Mouse (Mus musculus): Measurements from ENCODE around the gene Ppp2r5c. TPM values are rescaled to one million over a fixed set of nuclear protein-coding genes. Genes with fewer than 3 reads are reported as not detected.

Ppp2r5c gene
- polyA plus RNA-seq, 1 experiment, result 24.4 TPM

DNA sequence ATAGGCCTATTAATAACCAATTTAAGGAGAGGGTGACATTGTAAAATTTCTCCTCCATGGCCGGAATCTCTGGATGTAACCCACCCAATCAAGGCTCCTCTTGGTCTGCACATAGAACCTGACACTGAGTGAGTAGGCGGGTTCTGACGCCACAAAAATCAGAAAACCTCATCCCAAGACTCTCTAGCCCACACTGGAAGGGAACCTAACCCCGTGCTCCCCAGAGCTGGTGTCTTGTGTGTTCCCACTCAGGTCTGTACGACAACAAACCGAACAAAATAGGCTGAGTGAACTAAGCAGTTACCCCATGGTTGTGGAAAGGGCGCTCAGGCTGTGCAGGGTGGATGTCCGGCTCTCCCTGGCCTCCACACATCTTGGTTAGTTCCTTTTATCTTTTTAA is 48.3 kb downstream of the Ppp2r5c start:
- peaks cover 94% of the 10 kb centered on the region for H3K4me1 ChIP-seq
- no peak overlapping the region for H3K4me3 ChIP-seq (replicated peaks)
- no peaks in the 10 kb centered on the region for H3K27me3 ChIP-seq (replicated peaks)
- TF ChIP-seq GATA1 (IDR thresholded peaks at IDR 0.05; ENCODE audit: borderline replicate concordance, low read length) (no peak), FLI1 (IDR thresholded peaks at IDR 0.05; ENCODE audit: low read length) (no peak)
- no peaks in the 10 kb centered on the region for H3K9me3 ChIP-seq
- H3K36me3 ChIP-seq (replicated peaks; ENCODE audit: low read length), result peaks cover 44% of the 10 kb centered on the region

DNA sequence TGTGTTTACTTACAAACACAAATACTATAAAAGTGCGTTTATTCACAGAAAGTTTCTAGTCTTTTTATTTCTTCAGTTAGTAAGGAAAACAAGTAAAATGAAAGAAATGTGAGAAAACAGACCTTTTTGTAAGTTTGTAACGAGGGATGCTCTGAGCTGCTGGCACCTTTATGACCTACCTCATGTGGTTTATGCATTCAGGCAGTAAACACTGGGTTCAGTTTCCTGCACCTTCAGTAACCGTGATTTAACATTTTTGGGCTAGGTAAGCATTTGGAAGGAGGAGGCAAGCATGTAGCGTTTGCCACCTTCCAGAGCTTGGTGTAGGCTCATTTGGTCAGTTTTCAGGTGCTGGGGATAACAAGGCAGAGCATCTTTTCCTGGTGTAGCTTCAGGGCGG is 49.1 kb downstream of the Ppp2r5c start:
- H3K9me3 ChIP-seq, result no peaks in the 10 kb centered on the region
- peaks cover 41% of the 10 kb centered on the region for H3K36me3 ChIP-seq (replicated peaks; ENCODE audit: low read length)
- no peaks in the 10 kb centered on the region for H3K27me3 ChIP-seq (replicated peaks)
- H3K4me3 ChIP-seq (replicated peaks), result no peak overlapping the region
- peaks cover 96% of the 10 kb centered on the region for H3K4me1 ChIP-seq
- TF ChIP-seq GATA1 (IDR thresholded peaks at IDR 0.05; ENCODE audit: borderline replicate concordance, low read length) (no peak), FLI1 (IDR thresholded peaks at IDR 0.05; ENCODE audit: low read length) (no peak)

DNA sequence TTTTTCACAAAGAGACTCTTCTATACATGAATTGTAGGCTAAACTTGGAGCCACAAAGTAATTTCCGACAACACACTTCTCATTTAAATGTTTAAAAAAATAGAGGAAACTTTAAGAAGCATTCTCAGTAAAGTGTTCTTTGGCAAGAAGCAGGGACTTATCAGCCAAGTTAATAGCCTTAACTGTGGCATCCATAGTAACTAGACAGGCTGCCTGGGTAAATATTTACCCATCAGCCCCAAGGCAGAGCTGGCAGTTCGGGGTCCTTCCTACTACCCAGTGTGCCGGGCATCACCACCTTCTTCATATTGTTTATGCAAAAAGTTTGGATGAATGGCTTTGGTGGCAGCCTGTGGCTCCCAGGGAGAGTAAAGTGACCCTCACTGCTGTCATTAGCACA is 50.1 kb downstream of the Ppp2r5c start:
- H3K4me1 ChIP-seq, result peaks cover 97% of the 10 kb centered on the region
- no peak for TF ChIP-seq FLI1 (IDR thresholded peaks at IDR 0.05; ENCODE audit: low read length)
- TF ChIP-seq GATA1 (IDR thresholded peaks at IDR 0.05; ENCODE audit: borderline replicate concordance, low read length), result no peak
- H3K4me3 ChIP-seq (replicated peaks), result no peak overlapping the region

DNA sequence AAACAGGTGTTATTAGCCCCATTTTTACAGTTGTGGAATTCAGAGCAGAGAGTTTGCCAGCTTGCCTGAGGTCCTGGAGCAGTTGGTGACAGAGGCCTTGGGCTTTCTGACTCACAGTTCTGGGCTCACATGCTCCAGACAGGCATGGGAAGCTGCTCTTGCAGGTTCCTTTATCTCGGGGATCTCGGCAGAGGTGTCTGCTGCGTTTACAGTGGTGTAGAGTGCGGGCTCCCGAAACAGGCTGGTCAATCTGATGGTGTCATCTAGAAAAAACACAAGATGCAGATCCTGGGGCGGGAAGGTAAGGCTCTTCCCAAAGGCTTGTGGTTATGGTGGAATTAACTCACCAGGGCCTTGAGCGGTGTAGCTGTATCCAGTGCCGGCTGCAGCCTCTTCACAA is 50.6 kb downstream of the Ppp2r5c start:
- TF ChIP-seq FLI1 (IDR thresholded peaks at IDR 0.05; ENCODE audit: low read length) (no peak), GATA1 (IDR thresholded peaks at IDR 0.05; ENCODE audit: borderline replicate concordance, low read length) (no peak)

More for the DNA sequence above, 50.1 kb downstream of the Ppp2r5c start:
- Histone ChIP-seq H3K36me3 (replicated peaks; ENCODE audit: low read length) (peaks cover 40% of the 10 kb centered on the region), H3K27me3 (replicated peaks) (no peaks in the 10 kb centered on the region), H3K9me3 (no peaks in the 10 kb centered on the region)

DNA sequence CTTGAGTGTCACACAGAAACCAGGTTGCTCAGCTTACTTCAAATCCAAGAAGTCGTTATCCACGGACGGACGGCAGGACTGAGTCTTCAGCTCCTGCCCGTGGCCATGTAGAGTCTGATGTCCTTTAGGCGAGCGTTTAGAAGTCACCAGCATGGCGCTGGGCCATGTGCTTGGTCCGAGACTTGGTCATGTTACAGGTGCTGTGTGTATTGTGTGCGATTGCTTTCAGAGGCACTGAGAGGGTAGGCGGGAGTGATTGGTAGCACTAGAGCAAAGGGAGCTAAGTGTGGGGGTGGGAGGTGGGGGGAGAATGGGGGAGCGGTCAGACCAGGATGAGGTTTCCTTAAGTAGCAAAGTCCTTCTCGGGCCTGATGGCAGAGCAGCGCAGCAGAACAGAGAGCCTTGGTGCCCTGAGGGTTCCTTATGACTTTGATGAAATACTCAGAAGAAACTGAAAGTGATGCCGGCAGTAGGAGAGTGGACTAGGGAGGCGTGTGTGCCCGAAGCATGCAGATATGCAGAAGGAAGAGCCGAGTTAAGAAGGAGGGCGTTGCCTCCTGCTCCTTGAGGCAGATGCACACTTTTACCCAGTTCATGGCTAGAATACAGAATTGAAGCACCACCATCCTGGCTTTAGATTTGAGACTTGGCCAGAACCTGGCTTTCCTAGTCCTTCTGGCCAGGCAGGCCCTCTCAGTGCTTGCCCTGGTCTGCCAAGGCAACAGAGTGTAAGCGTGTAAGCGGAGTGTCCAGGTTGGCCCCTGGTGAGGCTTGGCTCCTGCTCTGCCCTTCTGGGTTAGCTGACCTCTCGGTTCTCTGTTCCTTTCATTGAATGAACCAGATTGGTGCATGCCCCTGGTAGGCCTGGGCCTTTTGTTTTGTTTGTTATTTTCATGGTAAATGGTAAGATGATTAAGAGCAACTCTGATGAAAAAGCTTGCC is 51.6 kb downstream of the Ppp2r5c start:
- peaks cover 100% of the 10 kb centered on the region for H3K4me1 ChIP-seq
- H3K27me3 ChIP-seq (replicated peaks), result no peaks in the 10 kb centered on the region
- peak overlapping the region; percentile 90 for H3K4me3 ChIP-seq (replicated peaks)
- H3K36me3 ChIP-seq (replicated peaks; ENCODE audit: low read length), result peaks cover 40% of the 10 kb centered on the region
- TF ChIP-seq FLI1 (IDR thresholded peaks at IDR 0.05; ENCODE audit: low read length) (no peak), GATA1 (IDR thresholded peaks at IDR 0.05; ENCODE audit: borderline replicate concordance, low read length) (no peak)
- no peaks in the 10 kb centered on the region for H3K9me3 ChIP-seq

More for the DNA sequence above, 50.6 kb downstream of the Ppp2r5c start:
- Histone ChIP-seq H3K27me3 (replicated peaks) (no peaks in the 10 kb centered on the region), H3K4me1 (peaks cover 100% of the 10 kb centered on the region), H3K36me3 (replicated peaks; ENCODE audit: low read length) (peaks cover 40% of the 10 kb centered on the region), H3K4me3 (replicated peaks) (peak overlapping the region; percentile 90), H3K9me3 (no peaks in the 10 kb centered on the region)

DNA sequence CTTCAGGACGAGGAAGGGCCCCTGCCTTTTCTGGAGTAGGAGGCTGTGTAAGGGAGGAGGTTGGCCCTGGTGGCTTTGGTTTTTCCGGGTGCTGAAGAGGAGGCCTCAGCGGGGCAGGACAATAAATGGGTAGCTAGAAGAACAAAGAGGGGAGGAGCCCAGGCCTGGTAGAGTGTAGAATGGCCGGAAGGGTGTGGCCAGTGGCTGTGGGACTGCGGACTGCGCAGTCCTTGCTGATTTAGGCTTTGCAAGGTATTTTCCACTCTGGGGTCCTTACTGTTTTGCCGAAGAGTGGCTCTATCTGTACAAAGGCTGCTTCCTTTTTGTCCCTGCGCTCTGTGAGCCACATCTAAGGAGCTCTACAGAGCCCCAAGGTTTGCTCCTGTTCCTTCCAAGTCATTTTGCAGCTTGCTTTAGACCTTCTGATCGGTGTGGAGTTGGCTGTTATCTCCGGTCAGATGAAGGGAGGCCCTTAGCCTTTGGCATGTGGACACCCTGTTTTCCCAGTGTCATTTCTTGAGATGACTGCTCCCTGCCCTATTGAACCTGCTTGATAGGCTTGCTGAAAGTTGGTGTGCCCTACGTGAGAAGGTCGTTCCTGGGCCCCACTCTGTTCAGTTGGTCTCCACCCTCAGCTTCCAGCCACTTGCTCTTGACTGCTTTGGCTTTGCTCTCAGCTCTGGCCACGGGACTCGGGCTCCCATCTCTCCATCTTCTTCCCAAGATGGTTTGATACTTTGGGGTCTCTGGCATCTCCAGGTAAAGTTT is 52.5 kb downstream of the Ppp2r5c start:
- no peaks in the 10 kb centered on the region for H3K9me3 ChIP-seq
- no peak for TF ChIP-seq GATA1 (IDR thresholded peaks at IDR 0.05; ENCODE audit: borderline replicate concordance, low read length)
- TF ChIP-seq FLI1 (IDR thresholded peaks at IDR 0.05; ENCODE audit: low read length), result no peak
- peaks cover 100% of the 10 kb centered on the region for H3K4me1 ChIP-seq
- H3K4me3 ChIP-seq (replicated peaks), result peak overlapping the region; percentile 90
- peaks cover 40% of the 10 kb centered on the region for H3K36me3 ChIP-seq (replicated peaks; ENCODE audit: low read length)
- no peaks in the 10 kb centered on the region for H3K27me3 ChIP-seq (replicated peaks)

DNA sequence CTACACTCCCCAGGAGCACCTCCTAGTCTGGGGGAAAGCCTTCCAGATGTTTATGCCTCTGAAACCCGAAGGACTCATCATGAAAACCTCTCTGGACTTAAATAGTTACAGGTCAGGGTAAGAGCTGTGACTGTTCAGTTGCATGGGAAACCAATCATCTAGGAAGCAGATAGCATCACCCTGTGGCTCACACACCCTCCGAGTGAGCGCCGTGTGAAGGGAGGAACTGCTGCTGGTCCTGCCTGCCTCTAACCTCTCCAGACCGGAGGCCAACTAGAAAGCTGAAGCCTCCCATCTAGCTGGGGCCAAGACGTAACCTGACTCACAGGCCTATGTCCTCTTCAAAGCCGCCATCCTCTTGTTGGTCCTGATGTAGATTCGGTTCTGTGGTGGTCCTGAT is 53.2 kb downstream of the Ppp2r5c start:
- Histone ChIP-seq H3K4me1 (peaks cover 100% of the 10 kb centered on the region), H3K9me3 (no peaks in the 10 kb centered on the region), H3K27me3 (replicated peaks) (no peaks in the 10 kb centered on the region), H3K36me3 (replicated peaks; ENCODE audit: low read length) (peaks cover 46% of the 10 kb centered on the region), H3K4me3 (replicated peaks) (peak overlapping the region; percentile 90)
- TF ChIP-seq GATA1 (IDR thresholded peaks at IDR 0.05; ENCODE audit: borderline replicate concordance, low read length), result no peak
- no peak for TF ChIP-seq FLI1 (IDR thresholded peaks at IDR 0.05; ENCODE audit: low read length)

DNA sequence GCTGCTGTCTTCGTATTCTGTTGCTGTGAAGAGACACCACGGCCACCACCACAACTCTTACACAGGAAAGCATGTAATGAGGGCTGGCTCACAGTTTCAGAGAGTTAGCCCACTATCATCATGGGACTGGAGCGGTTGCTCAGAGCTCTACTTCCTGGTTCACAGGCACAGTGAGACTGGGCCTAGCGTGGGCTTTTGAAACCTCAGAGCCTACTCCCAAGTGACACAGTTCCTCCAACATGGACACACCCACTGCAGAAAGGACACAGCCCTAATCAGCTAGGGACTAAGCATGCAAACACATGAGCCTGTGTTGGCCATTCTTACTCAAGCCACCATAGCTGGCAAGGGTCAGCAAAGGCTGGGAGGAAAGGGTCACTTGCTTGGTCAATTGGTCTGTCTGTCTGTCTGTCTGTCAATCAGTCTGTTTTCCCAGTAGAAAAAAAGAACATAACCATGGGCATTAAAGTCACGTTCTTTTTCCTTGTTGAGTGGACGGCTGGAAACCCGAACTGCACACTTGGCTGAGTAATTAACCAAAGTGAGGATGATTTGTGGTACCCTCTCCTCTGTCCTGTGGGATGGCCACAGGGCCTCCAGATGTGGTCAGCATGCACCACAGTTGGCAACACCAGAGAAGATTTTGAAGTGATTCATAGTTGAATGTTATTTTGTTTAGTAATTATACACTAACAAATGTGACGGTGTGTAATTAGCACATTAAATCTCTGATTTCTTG is 56.7 kb downstream of the Ppp2r5c start:
- Histone ChIP-seq H3K36me3 (replicated peaks; ENCODE audit: low read length) (peaks cover 61% of the 10 kb centered on the region), H3K9me3 (peaks cover 4% of the 10 kb centered on the region; the same call in 1 of the 2 replicates), H3K27me3 (replicated peaks) (no peaks in the 10 kb centered on the region), H3K4me3 (replicated peaks) (peak overlapping the region; percentile 67), H3K4me1 (peaks cover 97% of the 10 kb centered on the region)
- no peak for TF ChIP-seq GATA1 (IDR thresholded peaks at IDR 0.05; ENCODE audit: borderline replicate concordance, low read length)
- no peak for TF ChIP-seq FLI1 (IDR thresholded peaks at IDR 0.05; ENCODE audit: low read length)

DNA sequence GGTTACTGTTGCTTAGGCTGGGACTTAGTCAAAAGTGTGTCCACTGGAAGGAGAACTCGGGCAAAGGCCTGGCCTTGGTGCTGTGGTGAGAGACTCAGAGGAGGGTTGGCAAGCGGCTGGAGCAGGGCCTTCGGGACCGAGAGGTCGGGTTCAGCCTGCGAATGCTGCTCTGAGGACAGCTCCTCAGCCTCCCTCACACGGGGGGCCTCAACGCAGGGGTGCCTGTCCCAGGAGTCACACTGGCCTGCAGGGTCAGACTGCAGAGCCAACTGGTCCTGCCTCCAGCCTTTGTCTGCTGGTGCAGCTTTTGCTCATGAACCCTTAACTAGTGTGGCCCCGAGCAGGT is 57.2 kb downstream of the Ppp2r5c start:
- Histone ChIP-seq H3K36me3 (replicated peaks; ENCODE audit: low read length) (peaks cover 66% of the 10 kb centered on the region), H3K4me3 (replicated peaks) (peak overlapping the region; percentile 38), H3K4me1 (peaks cover 97% of the 10 kb centered on the region), H3K27me3 (replicated peaks) (no peaks in the 10 kb centered on the region), H3K9me3 (peaks cover 4% of the 10 kb centered on the region; the same call in 1 of the 2 replicates)
- TF ChIP-seq FLI1 (IDR thresholded peaks at IDR 0.05; ENCODE audit: low read length), result no peak
- no peak for TF ChIP-seq GATA1 (IDR thresholded peaks at IDR 0.05; ENCODE audit: borderline replicate concordance, low read length)
